Mouse (Mus musculus) G1E (cell line): ENCODE measurements around the gene Rbm3.

Source experiments
- CTCF ChIP-seq: IDR thresholded peaks from 2 replicates; pipeline ENCODE4 v1.5.1; 2012; ENCODE audit warnings: low read depth, low read length, inconsistent platforms, mixed read lengths
- GATA1 ChIP-seq: IDR thresholded peaks from 2 replicates; pipeline ENCODE4 v1.6.1; 2012; ENCODE audit warnings: borderline replicate concordance, low read length, inconsistent platforms, mixed read lengths
- GATA2 ChIP-seq: IDR thresholded peaks from 2 replicates; pipeline ENCODE4 v1.6.1; 2012; ENCODE audit warnings: low read depth, low read length, inconsistent platforms, borderline replicate concordance
- POLR2AphosphoS5 ChIP-seq: IDR thresholded peaks from 2 replicates; pipeline ENCODE4 v1.6.1; 2012; ENCODE audit warnings: low read depth, low read length, inconsistent platforms; ENCODE audit not compliant: insufficient replicate concordance
- TAL1 ChIP-seq: conservative IDR thresholded peaks from 2 replicates; pipeline ENCODE4 v1.6.1; 2012; ENCODE audit warnings: low read depth, low read length, inconsistent platforms, mixed read lengths

GRCm38 (mm10) chrX:8167716-8168647, 22.3 kb upstream of the Rbm3 start:
- TF ChIP-seq CTCF (no peak), GATA1 (no peak), POLR2AphosphoS5 (no peak), TAL1 (no peak), GATA2 (no peak)
